Mouse (Mus musculus) E14TG2a.4 (cell line): ENCODE measurements around the gene Ddx28.
A peak's percentile ranks its signal among the peaks of the same experiment; 100 is the strongest.
"Not testable (repeated sequence)": the region's sequence is repeated elsewhere in the genome, so short reads cannot be mapped to it uniquely, and the experiment has no call there.

Experiments
- H3K27me3 ChIP-seq: 2 replicates; pipeline ENCODE4 v1.6.1; 2014; ENCODE audit warnings: low read length, control low read depth; ENCODE audit not compliant: insufficient read depth
- H3K36me3 ChIP-seq: 2 replicates; pipeline ENCODE4 v1.6.1; 2014; ENCODE audit warnings: low read length, control low read depth; ENCODE audit not compliant: insufficient read depth
- H3K4me1 ChIP-seq: replicated peaks from 2 replicates; pipeline ENCODE4 v1.6.1; 2014; ENCODE audit warnings: low read depth, low read length, control low read depth
- H3K4me3 ChIP-seq: replicated peaks from 2 replicates; pipeline ENCODE4 v1.5.1; 2014; ENCODE audit warnings: mild to moderate bottlenecking, low read length
- H3K9me3 ChIP-seq: 2 replicates; pipeline ENCODE4 v1.6.1; 2014; ENCODE audit warnings: low read length, control low read depth
- CTCF ChIP-seq: conservative IDR thresholded peaks from 2 replicates; pipeline ENCODE4 v1.5.1; 2014; ENCODE audit warnings: low read length
- NANOG ChIP-seq: IDR thresholded peaks from 2 replicates; pipeline ENCODE4 v1.6.1; 2014; ENCODE audit warnings: borderline replicate concordance, low read length, mixed read lengths
- POU5F1 ChIP-seq: IDR thresholded peaks from 2 replicates; pipeline ENCODE4 v1.6.1; 2014; ENCODE audit warnings: low read length, borderline replicate concordance

Gene Ddx28

DNA sequence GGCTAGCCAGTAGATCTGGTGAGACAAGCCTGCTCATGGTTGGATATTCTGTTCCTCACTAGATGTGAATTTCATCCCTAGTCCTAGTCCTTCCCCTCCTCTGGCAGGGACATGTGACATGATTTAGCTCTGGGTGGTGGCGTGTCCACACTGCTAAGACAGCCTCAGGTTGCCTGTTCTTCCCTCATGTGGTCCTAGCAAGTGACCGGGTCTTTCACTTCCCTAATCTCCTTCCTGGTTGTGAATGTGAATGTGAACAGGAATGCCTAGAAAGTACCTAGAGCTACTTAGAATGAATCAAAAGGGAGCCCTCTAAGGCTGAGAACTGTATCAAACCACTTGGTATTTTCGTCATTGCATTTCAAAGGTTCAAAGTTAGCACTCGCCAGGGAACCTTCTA is 27.9 kb upstream of the Ddx28 start:
- no peaks in the 10 kb centered on the region for H3K9me3 ChIP-seq
- H3K36me3 ChIP-seq = peaks cover 54% of the 10 kb centered on the region
- H3K27me3 ChIP-seq = no peaks in the 10 kb centered on the region; the same call in 1 of the 2 replicates
- TF ChIP-seq POU5F1 = no peak
- TF ChIP-seq CTCF = no peak
- no peak for TF ChIP-seq NANOG
- H3K4me1 ChIP-seq = 0 out of 2 replicates have a peak, but pooled peaks cover 4% of the 10 kb centered on the region
- no peak overlapping the region for H3K4me3 ChIP-seq

DNA sequence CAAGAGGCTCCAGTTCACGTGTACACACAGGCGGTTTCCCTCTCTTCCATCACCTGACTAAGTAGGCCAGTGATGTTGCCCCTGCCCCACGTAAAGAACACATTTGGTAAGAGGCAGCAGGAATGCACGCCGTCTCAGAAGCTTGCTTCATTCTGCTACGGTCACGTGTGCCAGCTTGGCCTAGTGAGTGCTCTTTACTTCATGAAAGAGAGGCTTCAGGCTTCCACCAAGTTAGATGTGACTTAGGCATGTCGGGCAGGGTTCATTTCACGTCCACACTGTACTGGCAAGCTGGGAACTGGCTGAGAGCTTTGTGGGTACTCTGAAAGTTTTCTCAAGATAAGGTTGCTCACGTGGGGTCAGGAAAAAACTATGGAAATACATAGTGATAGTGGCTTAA is 27.0 kb upstream of the Ddx28 start:
- Histone ChIP-seq H3K36me3 (peaks cover 47% of the 10 kb centered on the region), H3K9me3 (no peaks in the 10 kb centered on the region), H3K4me3 (no peak overlapping the region), H3K27me3 (no peaks in the 10 kb centered on the region; the same call in 1 of the 2 replicates), H3K4me1 (peaks cover 8% of the 10 kb centered on the region)
- TF ChIP-seq NANOG = no peak
- TF ChIP-seq CTCF = no peak
- TF ChIP-seq POU5F1 = no peak

- Histone ChIP-seq H3K27me3 (no peaks in the 10 kb centered on the region), H3K36me3 (peaks cover 63% of the 10 kb centered on the region), H3K4me3 (no peak overlapping the region), H3K4me1 (no peaks in the 10 kb centered on the region), H3K9me3 (no peaks in the 10 kb centered on the region)
- TF ChIP-seq NANOG (no peak), CTCF (peak; percentile 92)
These were observed 10.8 kb upstream of the Ddx28 start for GRCm38 (mm10) chr8:106022483-106022882.

DNA sequence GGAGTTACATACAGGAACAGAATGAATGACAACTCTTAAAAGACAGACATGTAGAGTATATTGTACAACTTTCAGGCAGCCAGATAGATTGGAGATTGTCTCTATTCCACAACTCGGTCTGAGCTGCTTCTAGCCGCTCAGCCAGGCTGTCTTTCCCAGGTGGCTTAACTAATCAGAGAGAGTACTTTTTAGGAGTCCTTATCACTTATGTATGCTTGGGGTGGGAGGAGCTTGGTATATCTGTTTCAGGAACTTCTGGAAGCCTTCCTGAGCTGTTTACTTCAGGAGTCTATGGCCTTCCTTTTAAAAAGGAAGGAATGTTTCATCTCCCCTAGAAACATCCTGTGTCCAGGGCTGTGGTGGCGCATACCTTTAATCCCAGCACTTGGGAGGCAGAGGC is 6.4 kb upstream of the Ddx28 start:
- H3K27me3 ChIP-seq = no peaks in the 10 kb centered on the region
- peaks cover 59% of the 10 kb centered on the region for H3K36me3 ChIP-seq
- TF ChIP-seq CTCF (no peak), POU5F1 (no peak), NANOG (no peak)
- H3K4me1 ChIP-seq = peaks cover 12% of the 10 kb centered on the region
- no peaks in the 10 kb centered on the region for H3K9me3 ChIP-seq
- H3K4me3 ChIP-seq = no peak overlapping the region

DNA sequence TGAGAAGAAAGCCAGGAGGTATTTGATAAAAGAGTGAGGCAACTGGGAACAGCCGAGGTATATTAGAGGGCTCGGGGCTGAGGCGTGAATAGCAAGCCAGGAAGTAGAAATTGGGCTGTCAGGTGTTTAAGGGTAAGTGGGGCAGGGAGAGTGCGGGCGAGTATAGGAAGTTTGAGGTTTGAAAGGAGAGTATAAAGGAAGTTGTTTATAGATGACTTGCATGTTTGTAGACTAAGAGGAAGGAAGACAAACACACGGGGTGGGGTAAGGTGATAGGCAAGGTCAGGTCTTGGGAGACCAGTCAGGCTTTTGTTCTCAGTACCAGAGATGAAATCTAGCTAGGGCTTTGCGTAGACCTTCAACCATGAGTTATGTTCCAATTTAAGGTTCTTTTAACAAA is 5.4 kb upstream of the Ddx28 start:
- no peak overlapping the region for H3K4me3 ChIP-seq
- H3K4me1 ChIP-seq = peaks cover 13% of the 10 kb centered on the region
- no peaks in the 10 kb centered on the region for H3K9me3 ChIP-seq
- TF ChIP-seq NANOG (no peak), CTCF (no peak), POU5F1 (no peak)
- H3K27me3 ChIP-seq = no peaks in the 10 kb centered on the region
- peaks cover 59% of the 10 kb centered on the region for H3K36me3 ChIP-seq

- H3K4me1 ChIP-seq = peaks cover 17% of the 10 kb centered on the region
- H3K9me3 ChIP-seq = no peaks in the 10 kb centered on the region
- peaks cover 57% of the 10 kb centered on the region for H3K36me3 ChIP-seq
- TF ChIP-seq NANOG (no peak), POU5F1 (no peak)
- H3K27me3 ChIP-seq = no peaks in the 10 kb centered on the region
- H3K4me3 ChIP-seq = no peak overlapping the region
These were observed 4.6 kb upstream of the Ddx28 start for GRCm38 (mm10) chr8:106016284-106016683.

GRCm38 (mm10) chr8:106012203-106012602 is 521 bp upstream of the Ddx28 start:
- not testable (repeated sequence) for H3K27me3 ChIP-seq, H3K9me3 ChIP-seq
- Histone ChIP-seq H3K36me3 (peaks cover 44% of the 10 kb centered on the region), H3K4me1 (peaks cover 28% of the 10 kb centered on the region), H3K4me3 (peak overlapping the region; percentile 97)

- TF ChIP-seq CTCF = no peak
- no peak for TF ChIP-seq POU5F1
- TF ChIP-seq NANOG = no peak
- Histone ChIP-seq H3K9me3 (no peaks in the 10 kb centered on the region), H3K4me1 (peaks cover 25% of the 10 kb centered on the region), H3K27me3 (no peaks in the 10 kb centered on the region), H3K36me3 (peaks cover 35% of the 10 kb centered on the region), H3K4me3 (peak overlapping the region; percentile 97)
These were observed 687 bp downstream of the Ddx28 start for GRCm38 (mm10) chr8:106010748-106011642.

GRCm38 (mm10) chr8:106007891-106008290 is 3.8 kb downstream of the Ddx28 start:
- H3K9me3 ChIP-seq, H3K4me3 ChIP-seq, H3K27me3 ChIP-seq: not testable (repeated sequence)
- Histone ChIP-seq H3K36me3 (peaks cover 19% of the 10 kb centered on the region), H3K4me1 (peaks cover 18% of the 10 kb centered on the region)
- TF ChIP-seq CTCF = peak; percentile 30
